In genomic region chr11:20460501-20460921, GRCm38 (mm10) we compare ENCODE assay signal across 9 mouse cellular contexts.
DNase-seq lines count a peak whose midpoint lies in the region; ATAC-seq lines count a peak whose summit lies in the region.
"Had no signal": no experiment of that assay in that cellular context is flagged by ENCODE, and none has a peak within 500 bp of the region (broad histone marks: within the 10 kb centered on the region; RNA-seq: fewer than 3 reads in every experiment).

No protein-coding gene starts in this region.

- peak; percentile 90 for DNase-seq in heart, adult 11 months
- no peak for DNase-seq in heart, postnatal 14 days
- peak; percentile 61 for DNase-seq in lung, postnatal 10 days
- no peak for DNase-seq in lung, postnatal 14 days
- no peak for DNase-seq in right cerebral cortex, postnatal 4 days

- H3K9me3 ChIP-seq in forebrain, embryonic 16.5 days (ENCODE audit: control insufficient read depth, low read length), result no peaks in the 10 kb centered on the region
- H3K9me3 ChIP-seq in limb, embryonic 15.5 days, result no peaks in the 10 kb centered on the region

- 38% methylated on average over 7 of the region's 7 CpGs for WGBS in forebrain, embryonic 16.5 days
- WGBS in limb, embryonic 15.5 days, result 30% methylated on average over 7 of the region's 7 CpGs

- no peak overlapping the region for H3K4me2 ChIP-seq in forebrain, embryonic 16.5 days (ENCODE audit: low read length)
- H3K4me2 ChIP-seq in limb, embryonic 15.5 days, result no peak overlapping the region

- ATAC-seq in forebrain, embryonic 16.5 days, result peak; percentile 69
- no peak for ATAC-seq in limb, embryonic 15.5 days (ENCODE audit: insufficient number of reproducible peaks, low FRiP score, low TSS enrichment, low read depth)
- ATAC-seq in CD4-positive, CD25-positive, alpha-beta regulatory T cell, adult 4 months, result no peak

- no peak overlapping the region for H3K4me3 ChIP-seq in forebrain, embryonic 16.5 days (replicated peaks; ENCODE audit: low read length)
- H3K4me3 ChIP-seq in limb, embryonic 15.5 days, result no peak overlapping the region

- H3K4me1 ChIP-seq in forebrain, embryonic 16.5 days (replicated peaks; ENCODE audit: control insufficient read depth, insufficient read depth, low read length), result peaks cover 17% of the 10 kb centered on the region
- H3K4me1 ChIP-seq in limb, embryonic 15.5 days, result peaks cover 29% of the 10 kb centered on the region

- H3K27me3 ChIP-seq in forebrain, embryonic 16.5 days (replicated peaks; ENCODE audit: control insufficient read depth, insufficient read depth, low read length), result no peaks in the 10 kb centered on the region
- peaks cover 13% of the 10 kb centered on the region; the same call in 1 of the 2 replicates for H3K27me3 ChIP-seq in limb, embryonic 15.5 days

- intact Hi-C loops in heart, postnatal 14 days (cut with DNase I), result no loop called here

- no peak overlapping the region for H3K9ac ChIP-seq in forebrain, embryonic 16.5 days (replicated peaks; ENCODE audit: low read depth, low read length)
- no peak overlapping the region for H3K9ac ChIP-seq in limb, embryonic 15.5 days

- H3K27ac ChIP-seq in forebrain, embryonic 16.5 days (ENCODE audit: low read length), result peak overlapping the region; percentile 56
- H3K27ac ChIP-seq in limb, embryonic 15.5 days, result peak overlapping the region; percentile 79
- H3K27ac ChIP-seq: macrophage had no signal

- H3K36me3 ChIP-seq in forebrain, embryonic 16.5 days (ENCODE audit: control insufficient read depth, insufficient read depth), result no peaks in the 10 kb centered on the region
- H3K36me3 ChIP-seq in limb, embryonic 15.5 days, result no peaks in the 10 kb centered on the region

Comparison
In these comparisons a context has a peak if more than half of its experiments do, and no peak if none do; other contexts are left out.
1. DNase-seq: peak in heart, adult 11 months (single experiment) and lung, postnatal 10 days (single experiment); none in heart, postnatal 14 days (0 of 2), lung, postnatal 14 days (single experiment) and right cerebral cortex, postnatal 4 days (single experiment).